Mouse (Mus musculus) MEL (cell line): ENCODE measurements around the gene Tmem150a. TPM values are rescaled to one million over a fixed set of nuclear protein-coding genes. Genes with fewer than 3 reads are reported as not detected.

Source experiments
- DNase-seq: peaks from one replicate; pipeline ENCODE4 v3.0.0; 2011; ENCODE audit warnings: low read depth, low spot score
- H3K27ac ChIP-seq: 2 replicates; pipeline ENCODE4 v1.5.1; 2012; ENCODE audit warnings: low read depth, mild to moderate bottlenecking, control low read depth, low read length, moderate library complexity; ENCODE audit not compliant: control insufficient read depth
- H3K27me3 ChIP-seq, 2 experiments: fragments of 150-350 bp in 1 of 2; sonication (generic) in 1 of 2; 2 replicates each; pipeline ENCODE4 v1.6.1; 2012; ENCODE audit warnings: low read length in 2 of 2, mild to moderate bottlenecking in 2 of 2, improper control_type of control experiment in 1 of 2, moderate library complexity in 1 of 2; ENCODE audit not compliant: insufficient read depth in 2 of 2, control insufficient read depth in 1 of 2
- H3K36me3 ChIP-seq, 2 experiments: 2 replicates each; pipeline ENCODE4 v1.6.1; 2012 to 2014; ENCODE audit warnings: low read length in 2 of 2, improper control_type of control experiment in 1 of 2, inconsistent platforms in 1 of 2, mild to moderate bottlenecking in 1 of 2; ENCODE audit not compliant: insufficient read depth in 2 of 2, control insufficient read depth in 1 of 2
- H3K4me1 ChIP-seq, 2 experiments: fragments of 150-350 bp in 1 of 2; sonication (generic) in 1 of 2; 2 replicates each; pipeline ENCODE4 v1.6.1; 2012; ENCODE audit warnings: low read length in 2 of 2, improper control_type of control experiment in 1 of 2, mild to moderate bottlenecking in 1 of 2; ENCODE audit not compliant: insufficient read depth in 2 of 2, control insufficient read depth in 1 of 2
- H3K4me3 ChIP-seq, 2 experiments: fragments of 150-350 bp in 1 of 2; sonication (generic) in 1 of 2; 2 replicates each; pipeline ENCODE4 v1.5.1; 2012; ENCODE audit warnings: low read depth in 2 of 2, low read length in 2 of 2, mild to moderate bottlenecking in 2 of 2, moderate library complexity in 2 of 2, control low read depth in 1 of 2, improper control_type of control experiment in 1 of 2; ENCODE audit not compliant: control insufficient read depth in 1 of 2, insufficient read depth in 1 of 2
- H3K79me2 ChIP-seq: 2 replicates; pipeline ENCODE4 v1.6.1; 2012; ENCODE audit warnings: mild to moderate bottlenecking, low read length, moderate library complexity; ENCODE audit not compliant: control insufficient read depth, poor library complexity, insufficient read depth
- H3K9ac ChIP-seq: 2 replicates; pipeline ENCODE4 v1.6.1; 2012; ENCODE audit warnings: low read depth, mild to moderate bottlenecking, control low read depth, low read length, moderate library complexity; ENCODE audit not compliant: control insufficient read depth, poor library complexity, severe bottlenecking
- H3K9me3 ChIP-seq: fragments of 150-350 bp; sonication (generic); replicated peaks from 2 replicates; pipeline ENCODE4 v1.6.1; 2012; ENCODE audit warnings: mild to moderate bottlenecking, low read length, improper control_type of control experiment, moderate library complexity; ENCODE audit not compliant: insufficient read depth
- BHLHE40 ChIP-seq: IDR thresholded peaks from 2 replicates; pipeline ENCODE4 v1.6.1; 2012; ENCODE audit warnings: low read depth, mild to moderate bottlenecking, inconsistent platforms, low read length, improper control_type of control experiment, borderline replicate concordance
- CHD1 ChIP-seq: IDR thresholded peaks from 2 replicates; pipeline ENCODE4 v1.6.1; 2012; ENCODE audit warnings: low read depth, mild to moderate bottlenecking, inconsistent platforms, low read length, improper control_type of control experiment
- CTCF ChIP-seq, 3 experiments: IDR thresholded peaks in 2 of 3; conservative IDR thresholded peaks in 1 of 3; 2 replicates each; pipeline ENCODE4 v1.5.1; 2011 to 2012; ENCODE audit warnings: low read length in 3 of 3, low read depth in 2 of 3, mild to moderate bottlenecking in 2 of 3, improper control_type of control experiment in 1 of 3, inconsistent platforms in 1 of 3, mixed read lengths in 1 of 3, moderate library complexity in 1 of 3; ENCODE audit not compliant: control insufficient read depth in 1 of 3, insufficient read depth in 1 of 3, poor library complexity in 1 of 3, severe bottlenecking in 1 of 3
- EP300 ChIP-seq, 2 experiments: IDR thresholded peaks; 2 replicates each; pipeline ENCODE4 v1.6.1; 2011; ENCODE audit warnings: improper control_type of control experiment in 2 of 2, low read length in 2 of 2, low read depth in 1 of 2, mild to moderate bottlenecking in 1 of 2
- ETS1 ChIP-seq: IDR thresholded peaks from 2 replicates; pipeline ENCODE4 v1.6.1; 2012; ENCODE audit warnings: low read depth, mild to moderate bottlenecking, inconsistent platforms, low read length, improper control_type of control experiment, moderate library complexity
- GABPA ChIP-seq: IDR thresholded peaks from 2 replicates; pipeline ENCODE4 v1.6.1; 2012; ENCODE audit warnings: low read depth, mild to moderate bottlenecking, inconsistent platforms, low read length, improper control_type of control experiment, moderate library complexity
- GATA1 ChIP-seq: IDR thresholded peaks from 2 replicates; pipeline ENCODE4 v1.6.1; 2011; ENCODE audit warnings: low read depth, low read length, improper control_type of control experiment
- HCFC1 ChIP-seq: IDR thresholded peaks from 2 replicates; pipeline ENCODE4 v1.6.1; 2012; ENCODE audit warnings: low read depth, mild to moderate bottlenecking, inconsistent platforms, low read length, improper control_type of control experiment, moderate library complexity
- JUND ChIP-seq: IDR thresholded peaks from 2 replicates; pipeline ENCODE4 v1.6.1; 2011; ENCODE audit warnings: low read depth, mild to moderate bottlenecking, improper control_type of control experiment, low read length
- KAT2A ChIP-seq: conservative IDR thresholded peaks from 2 replicates; pipeline ENCODE4 v1.6.1; 2012; ENCODE audit warnings: low read depth, low read length, improper control_type of control experiment, inconsistent platforms
- MAFK ChIP-seq: IDR thresholded peaks from 2 replicates; pipeline ENCODE4 v1.6.1; 2011; ENCODE audit warnings: low read depth, mild to moderate bottlenecking, low read length, improper control_type of control experiment, borderline replicate concordance
- NELFE ChIP-seq: IDR thresholded peaks from 2 replicates; pipeline ENCODE4 v1.6.1; 2011; ENCODE audit warnings: low read depth, low read length, improper control_type of control experiment
- POLR2A ChIP-seq, 2 experiments: IDR thresholded peaks; 2 replicates each; pipeline ENCODE4 v1.6.1; 2011 to 2012; ENCODE audit warnings: low read length in 2 of 2, mild to moderate bottlenecking in 2 of 2, control low read depth in 1 of 2, improper control_type of control experiment in 1 of 2, low read depth in 1 of 2, moderate library complexity in 1 of 2; ENCODE audit not compliant: control insufficient read depth in 1 of 2, insufficient read depth in 1 of 2, poor library complexity in 1 of 2
- RAD21 ChIP-seq: IDR thresholded peaks from 2 replicates; pipeline ENCODE4 v1.6.1; 2011; ENCODE audit warnings: mild to moderate bottlenecking, low read depth, low read length, improper control_type of control experiment
- SMC3 ChIP-seq: IDR thresholded peaks from 2 replicates; pipeline ENCODE4 v1.6.1; 2011; ENCODE audit warnings: low read depth, low read length, improper control_type of control experiment
- TAL1 ChIP-seq: IDR thresholded peaks from 2 replicates; pipeline ENCODE4 v1.6.1; 2012; ENCODE audit warnings: mild to moderate bottlenecking, inconsistent platforms, low read length, moderate library complexity, mixed read lengths
- TBP ChIP-seq: IDR thresholded peaks from 2 replicates; pipeline ENCODE4 v1.8.0; 2011; ENCODE audit warnings: low read depth, low read length, improper control_type of control experiment
- TCF12 ChIP-seq: IDR thresholded peaks from 2 replicates; pipeline ENCODE4 v1.6.1; 2014; ENCODE audit warnings: low read depth, mild to moderate bottlenecking, inconsistent platforms, low read length, improper control_type of control experiment, moderate library complexity
- UBTF ChIP-seq: IDR thresholded peaks from 2 replicates; pipeline ENCODE4 v1.6.1; 2012; ENCODE audit warnings: low read depth, mild to moderate bottlenecking, inconsistent platforms, low read length, improper control_type of control experiment, moderate library complexity, borderline replicate concordance; ENCODE audit not compliant: insufficient read depth
- ZC3H11A ChIP-seq: IDR thresholded peaks from 2 replicates; pipeline ENCODE4 v1.6.1; 2012; ENCODE audit warnings: low read depth, mild to moderate bottlenecking, inconsistent platforms, low read length, improper control_type of control experiment
- polyA plus RNA-seq, 2 experiments: library from polyadenylated mRNA; stranded (reverse) in 1 of 2; unstranded in 1 of 2; fragments of >175 nt in 1 of 2; fragments of >200 nt in 1 of 2; gene quantifications; 2 replicates each; pipeline versions ENCODE4 v1.2.1 to v1.2.4; 2012; ENCODE audit warnings: low replicate concordance in 2 of 2, low read depth in 1 of 2; ENCODE audit not compliant: insufficient read length in 2 of 2, insufficient read depth in 1 of 2, missing spikeins in 1 of 2
- total RNA-seq: library from RNA; depleted of rRNA; stranded (reverse); fragments of 300-350 nt; gene quantifications from 2 replicates; pipeline ENCODE4 v1.2.3, GENCODE M21; 2012

Tmem150a gene
- total and polyA plus RNA-seq, 3 experiments: 0.15 to 2.5 TPM; not detected in 1

DNA sequence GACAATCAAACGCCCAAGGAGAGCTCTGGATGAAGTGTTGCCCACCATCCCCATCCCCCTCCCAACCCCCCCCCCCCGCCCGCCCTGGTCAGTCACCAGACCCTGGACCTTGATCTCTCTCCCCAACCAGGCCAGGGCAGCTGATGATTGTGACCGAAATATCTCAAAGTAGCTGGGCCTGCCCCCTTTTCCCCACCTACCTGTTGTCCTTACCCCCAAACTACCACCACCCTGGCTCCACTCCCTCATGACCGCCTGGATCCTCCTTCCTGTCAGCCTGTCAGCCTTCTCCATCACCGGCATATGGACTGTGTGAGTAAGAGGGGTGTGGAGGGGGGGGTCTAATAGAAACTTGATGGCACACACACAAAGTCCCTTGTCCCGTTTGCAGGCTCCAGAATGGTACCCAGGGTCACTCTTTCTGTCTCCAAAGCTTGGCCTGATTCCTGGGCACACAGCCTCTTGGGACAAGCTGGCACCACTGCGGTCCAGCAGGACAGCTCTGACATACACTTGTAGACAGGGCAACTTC, 820 bp downstream of the Tmem150a start:
- TF ChIP-seq ZC3H11A (no peak), TBP (no peak), SMC3 (no peak), TCF12 (no peak), MAFK (no peak), TAL1 (no peak), BHLHE40 (no peak), ETS1 (no peak), KAT2A (no peak), RAD21 (no peak), UBTF (no peak), EP300 (IDR thresholded peaks at IDR 0.05; ENCODE audit: low read depth in 1 of 2, low read length in 2 of 2) (no peak), HCFC1 (no peak), CHD1 (no peak), GATA1 (no peak), CTCF (IDR thresholded peaks at IDR 0.05 in 2 of 3, conservative IDR thresholded peaks at IDR 0.05 in 1 of 3; ENCODE audit: control insufficient read depth in 1 of 3, insufficient read depth in 1 of 3, low read depth in 2 of 3, low read length in 3 of 3, poor library complexity in 1 of 3, severe bottlenecking in 1 of 3) (no peak), POLR2A (IDR thresholded peaks at IDR 0.05; ENCODE audit: control insufficient read depth in 1 of 2, insufficient read depth in 1 of 2, low read depth in 1 of 2, low read length in 2 of 2, poor library complexity in 1 of 2) (no peak), GABPA (no peak), JUND (no peak), NELFE (no peak)
- Histone ChIP-seq H3K9ac (no peak overlapping the region), H3K36me3 (peaks cover 4 to 16% of the 10 kb centered on the region in 2 experiments), H3K27me3 (no peaks in the 10 kb centered on the region), H3K4me3 (no peak overlapping the region), H3K9me3 (no peaks in the 10 kb centered on the region), H3K79me2 (no peaks in the 10 kb centered on the region; the same call in 1 of the 2 replicates), H3K27ac (no peak overlapping the region), H3K4me1 (peaks cover 4 to 13% of the 10 kb centered on the region in 2 experiments; a peak in 3 of 4 replicates)
- DNase-seq: no peak
